Mouse (Mus musculus) c-Kit-positive CD71-positive TER-119-negative erythroid progenitor cells, embryonic 14.5 days (primary cell): ENCODE data around the gene Gzmb.
"Not testable (repeated sequence)": the region's sequence is repeated elsewhere in the genome, so short reads cannot be mapped to it uniquely, and the experiment has no call there.

ENCODE experiments used
- DNase-seq: peaks from one replicate; pipeline ENCODE4 v3.0.0-alpha.2; 2013; ENCODE audit warnings: low read depth

Gene Gzmb

GRCm38 (mm10) chr14:56262153-56262552 is at the start of gene Gzmb:
TSS of gene Gzmb (minus strand) at chr14:56262260.
- DNase-seq, result no peak

- DNase-seq, result not testable (repeated sequence)
These were observed 49.7 kb upstream of the Gzmb start for GRCm38 (mm10) chr14:56311801-56312200.

GRCm38 (mm10) chr14:56310238-56310637 is 48.2 kb upstream of the Gzmb start:
- DNase-seq, result no peak

GRCm38 (mm10) chr14:56304149-56304548 is 42.1 kb upstream of the Gzmb start:
- DNase-seq, result peak; percentile 28

GRCm38 (mm10) chr14:56303506-56304025 is 41.5 kb upstream of the Gzmb start:
- no peak for DNase-seq

- no peak for DNase-seq
These were observed 40.0 kb upstream of the Gzmb start for GRCm38 (mm10) chr14:56302091-56302490.

- DNase-seq, result no peak
These were observed 34.7 kb upstream of the Gzmb start for GRCm38 (mm10) chr14:56296786-56297185.

GRCm38 (mm10) chr14:56296106-56296505 is 34.0 kb upstream of the Gzmb start:
- no peak for DNase-seq

GRCm38 (mm10) chr14:56293146-56293545 is 31.1 kb upstream of the Gzmb start:
- no peak for DNase-seq

GRCm38 (mm10) chr14:56288651-56289050 is 26.6 kb upstream of the Gzmb start:
- DNase-seq, result no peak

- no peak for DNase-seq
These were observed 25.7 kb upstream of the Gzmb start for GRCm38 (mm10) chr14:56287806-56288205.

- no peak for DNase-seq
These were observed 22.6 kb upstream of the Gzmb start for GRCm38 (mm10) chr14:56284356-56285325.

GRCm38 (mm10) chr14:56283816-56284215 is 21.8 kb upstream of the Gzmb start:
- DNase-seq, result no peak

GRCm38 (mm10) chr14:56281090-56281489 is 19.0 kb upstream of the Gzmb start:
- no peak for DNase-seq

- DNase-seq, result not testable (repeated sequence)
These were observed 16.6 kb upstream of the Gzmb start for GRCm38 (mm10) chr14:56278691-56279090.

- not testable (repeated sequence) for DNase-seq
These were observed 14.0 kb upstream of the Gzmb start for GRCm38 (mm10) chr14:56276096-56276495.

- no peak for DNase-seq
These were observed 4.0 kb upstream of the Gzmb start for GRCm38 (mm10) chr14:56266109-56266508.

GRCm38 (mm10) chr14:56240409-56240808 is 21.7 kb downstream of the Gzmb start:
- no peak for DNase-seq

GRCm38 (mm10) chr14:56234556-56234955 is 27.5 kb downstream of the Gzmb start, which contains the start of gene Gzmc:
TSS of gene Gzmc (minus strand) at chr14:56234656.
- DNase-seq, result no peak

- DNase-seq, result no peak
These were observed 50.7 kb downstream of the Gzmb start, which contains the start of gene Gzmf for GRCm38 (mm10) chr14:56211317-56211716. TSS of gene Gzmf (minus strand) at chr14:56211417.
